Mouse (Mus musculus) midbrain, embryonic 11.5 days (tissue): ENCODE results near the gene Pard3. TPM values are rescaled to one million over a fixed set of nuclear protein-coding genes. Genes with fewer than 3 reads are reported as not detected.

Source experiments
- ATAC-seq: fragments of 200-750 bp; cut with Nextera tagmentation; 2 replicates; pipeline ENCODE4 v1.8.0; 2017; ENCODE audit warnings: moderate TSS enrichment, moderate library complexity; ENCODE audit not compliant: low FRiP score
- DNase-seq: peaks from one replicate; pipeline ENCODE4 v3.0.0; 2015; ENCODE audit warnings: low spot score; ENCODE audit errors: missing footprints
- H3K27ac ChIP-seq: fragments of 300-500 bp; sonication (generic); 2 replicates; pipeline ENCODE4 v1.5.1; 2014; ENCODE audit warnings: low read depth, low read length
- H3K27me3 ChIP-seq: fragments of 300-500 bp; sonication (generic); 2 replicates; pipeline ENCODE4 v1.6.1; 2014; ENCODE audit warnings: mild to moderate bottlenecking, low read length, moderate library complexity, mixed read lengths; ENCODE audit not compliant: control insufficient read depth, insufficient read depth
- H3K36me3 ChIP-seq: fragments of 300-500 bp; sonication (generic); 2 replicates; pipeline ENCODE4 v1.6.1; 2014; ENCODE audit warnings: mild to moderate bottlenecking, low read length, moderate library complexity, mixed read lengths; ENCODE audit not compliant: control insufficient read depth, insufficient read depth
- H3K4me1 ChIP-seq: fragments of 300-500 bp; sonication (generic); 2 replicates; pipeline ENCODE4 v1.6.1; 2014; ENCODE audit warnings: low read length; ENCODE audit not compliant: control insufficient read depth, insufficient read depth
- H3K4me2 ChIP-seq: fragments of 300-500 bp; sonication (generic); 2 replicates; pipeline ENCODE4 v1.6.1; 2014; ENCODE audit warnings: mild to moderate bottlenecking, moderate library complexity
- H3K4me3 ChIP-seq: fragments of 300-500 bp; sonication (generic); 2 replicates; pipeline ENCODE4 v1.5.1; 2014; ENCODE audit warnings: low read depth, low read length
- H3K9ac ChIP-seq: fragments of 300-500 bp; sonication (generic); 2 replicates; pipeline ENCODE4 v1.6.1; 2014; ENCODE audit warnings: low read length
- H3K9me3 ChIP-seq: fragments of 300-500 bp; sonication (generic); 2 replicates; pipeline ENCODE4 v1.6.1; 2016; ENCODE audit warnings: low read length; ENCODE audit not compliant: control insufficient read depth
- WGBS: fragments of 180-500 bp; shearing (Covaris S2); extraction: QIAGEN DNeasy Blood & Tissue Kit; methylation state at CpG from one replicate; pipeline ENCODE4 v1.1.7; 2014; 5-methylcytosine and 5-hydroxymethylcytosine counted together
- polyA plus RNA-seq: library from polyadenylated mRNA; unstranded; fragments of >200 nt; fragmentation: Nextera tagmentation; extraction: Ambion mirVana; gene quantifications from 2 replicates; pipeline ENCODE4 v1.2.1, GENCODE M21; 2014

Gene Pard3
- polyA plus RNA-seq, 1 experiment from 2014 or later: 30.4 TPM

GRCm38 (mm10) chr8:127347890-127348495 lies 284.3 kb downstream of the Pard3 start:
- Histone ChIP-seq H3K36me3 (no peaks in the 10 kb centered on the region), H3K27me3 (no peaks in the 10 kb centered on the region), H3K9ac (no peak overlapping the region), H3K4me2 (no peak overlapping the region), H3K9me3 (no peaks in the 10 kb centered on the region), H3K27ac (no peak overlapping the region), H3K4me3 (no peak overlapping the region), H3K4me1 (0 out of 2 replicates have a peak, but pooled peaks cover 2% of the 10 kb centered on the region)
- DNase-seq (no peak), ATAC-seq (no peak)
- 89% methylated on average over 2 of the region's 2 CpGs for WGBS

- peak; percentile 67 for DNase-seq
- Histone ChIP-seq H3K9ac (no peak overlapping the region), H3K36me3 (no peaks in the 10 kb centered on the region), H3K9me3 (no peaks in the 10 kb centered on the region), H3K27me3 (no peaks in the 10 kb centered on the region), H3K27ac (no peak overlapping the region), H3K4me2 (no peak overlapping the region), H3K4me1 (no peaks in the 10 kb centered on the region), H3K4me3 (no peak overlapping the region)
- ATAC-seq: no peak
Observed at GRCm38 (mm10) chr8:127361796-127362195, 298.1 kb downstream of the Pard3 start.

- no peak overlapping the region for H3K4me2 ChIP-seq
- H3K9me3 ChIP-seq: no peaks in the 10 kb centered on the region
- H3K27ac ChIP-seq: no peak overlapping the region
- no peaks in the 10 kb centered on the region for H3K27me3 ChIP-seq
- ATAC-seq: no peak
- 65% methylated on average over 3 of the region's 3 CpGs for WGBS
- DNase-seq: no peak
- H3K4me3 ChIP-seq: no peak overlapping the region
- no peak overlapping the region for H3K9ac ChIP-seq
- H3K4me1 ChIP-seq: no peaks in the 10 kb centered on the region
- no peaks in the 10 kb centered on the region; the same call in 1 of the 2 replicates for H3K36me3 ChIP-seq
Observed at GRCm38 (mm10) chr8:127368347-127368746, 304.7 kb downstream of the Pard3 start.

GRCm38 (mm10) chr8:127371326-127371949 lies 307.7 kb downstream of the Pard3 start:
- Histone ChIP-seq H3K4me3 (no peak overlapping the region), H3K4me2 (no peak overlapping the region), H3K27me3 (no peaks in the 10 kb centered on the region), H3K27ac (no peak overlapping the region), H3K4me1 (no peaks in the 10 kb centered on the region), H3K9ac (no peak overlapping the region), H3K9me3 (no peaks in the 10 kb centered on the region), H3K36me3 (no peaks in the 10 kb centered on the region; the same call in 1 of the 2 replicates)
- ATAC-seq (no peak), DNase-seq (peak; percentile 65)
- WGBS: 94% methylated on average over 16 of the region's 16 CpGs

GRCm38 (mm10) chr8:127377775-127378174 lies 314.1 kb downstream of the Pard3 start:
- no peak overlapping the region for H3K4me2 ChIP-seq
- ATAC-seq: no peak
- WGBS: 68% methylated on average over 2 of the region's 2 CpGs
- H3K9ac ChIP-seq: no peak overlapping the region
- H3K4me1 ChIP-seq: no peaks in the 10 kb centered on the region; the same call in 1 of the 2 replicates
- no peak overlapping the region for H3K4me3 ChIP-seq
- H3K9me3 ChIP-seq: no peaks in the 10 kb centered on the region; the same call in 1 of the 2 replicates
- no peak for DNase-seq
- H3K36me3 ChIP-seq: peaks cover 4% of the 10 kb centered on the region
- H3K27ac ChIP-seq: no peak overlapping the region
- H3K27me3 ChIP-seq: no peaks in the 10 kb centered on the region

GRCm38 (mm10) chr8:127378994-127379858 lies 315.5 kb downstream of the Pard3 start:
- H3K27ac ChIP-seq: no peak overlapping the region

GRCm38 (mm10) chr8:127381259-127381658 lies 317.6 kb downstream of the Pard3 start:
- Histone ChIP-seq H3K9me3 (no peaks in the 10 kb centered on the region; the same call in 1 of the 2 replicates), H3K27ac (no peak overlapping the region), H3K27me3 (no peaks in the 10 kb centered on the region), H3K4me2 (no peak overlapping the region), H3K9ac (no peak overlapping the region), H3K4me3 (no peak overlapping the region), H3K4me1 (no peaks in the 10 kb centered on the region; the same call in 1 of the 2 replicates), H3K36me3 (peaks cover 12% of the 10 kb centered on the region)
- DNase-seq: no peak
- no peak for ATAC-seq
- 95% methylated on average over 3 of the region's 3 CpGs for WGBS

More at GRCm38 (mm10) chr8:127378994-127379858, 315.5 kb downstream of the Pard3 start:
- no peak for DNase-seq
- H3K4me3 ChIP-seq: no peak overlapping the region
- H3K4me2 ChIP-seq: no peak overlapping the region
- no peak overlapping the region for H3K9ac ChIP-seq
- WGBS: 51% methylated on average over 11 of the region's 11 CpGs
- H3K9me3 ChIP-seq: no peaks in the 10 kb centered on the region; the same call in 1 of the 2 replicates
- H3K36me3 ChIP-seq: peaks cover 12% of the 10 kb centered on the region
- H3K4me1 ChIP-seq: no peaks in the 10 kb centered on the region; the same call in 1 of the 2 replicates
- H3K27me3 ChIP-seq: no peaks in the 10 kb centered on the region
- peak; percentile 63; the same call in 1 of the 2 replicates for ATAC-seq

GRCm38 (mm10) chr8:127392700-127393099 lies 329.0 kb downstream of the Pard3 start:
- ATAC-seq: no peak
- peak; percentile 60 for DNase-seq
- H3K27ac ChIP-seq: no peak overlapping the region

More at GRCm38 (mm10) chr8:127392700-127393099, 329.0 kb downstream of the Pard3 start:
- Histone ChIP-seq H3K4me3 (no peak overlapping the region), H3K36me3 (peaks cover 14% of the 10 kb centered on the region), H3K4me1 (no peaks in the 10 kb centered on the region), H3K4me2 (no peak overlapping the region), H3K9ac (no peak overlapping the region), H3K27me3 (no peaks in the 10 kb centered on the region), H3K9me3 (peaks cover 7% of the 10 kb centered on the region; the same call in 1 of the 2 replicates)
